Mouse (Mus musculus): ENCODE results near the gene Rsf1. TPM values are rescaled to one million over a fixed set of nuclear protein-coding genes. Genes with fewer than 3 reads are reported as not detected.

Rsf1 gene
- polyA plus RNA-seq, 1 experiment from 2014 or later: 14.0 TPM

- Histone ChIP-seq H3K27me3 (ENCODE audit: control insufficient read depth, insufficient read depth, low read length) (no peaks in the 10 kb centered on the region), H3K4me1 (ENCODE audit: control insufficient read depth, insufficient read depth, low read length) (peaks cover 6% of the 10 kb centered on the region; the same call in 1 of the 2 replicates), H3K36me3 (ENCODE audit: control insufficient read depth, insufficient read depth) (no peaks in the 10 kb centered on the region), H3K9me3 (replicated peaks; ENCODE audit: control insufficient read depth, low read length) (no peaks in the 10 kb centered on the region), H3K4me3 (ENCODE audit: low read length) (peak within 1 kb of the TSS; percentile 75), H3K9ac (ENCODE audit: low read length) (peak within 1 kb of the TSS; percentile 78), H3K4me2 (ENCODE audit: low read depth, low read length) (peak within 1 kb of the TSS; percentile 99), H3K27ac (ENCODE audit: low read length) (peak within 1 kb of the TSS; percentile 30; the same call in 1 of the 2 replicates)
- ATAC-seq (replicated peaks; ENCODE audit: extremely low read depth, insufficient read depth, low FRiP score): peak; percentile 98
- WGBS: under 1% methylated on average over 58 of the region's 64 CpGs
Observed at GRCm38 (mm10) chr7:97737638-97738456, 158.2 kb downstream of the Rsf1 start, which contains the start of gene Aqp11. TSS of gene Aqp11 (minus strand) at chr7:97738289.

DNA sequence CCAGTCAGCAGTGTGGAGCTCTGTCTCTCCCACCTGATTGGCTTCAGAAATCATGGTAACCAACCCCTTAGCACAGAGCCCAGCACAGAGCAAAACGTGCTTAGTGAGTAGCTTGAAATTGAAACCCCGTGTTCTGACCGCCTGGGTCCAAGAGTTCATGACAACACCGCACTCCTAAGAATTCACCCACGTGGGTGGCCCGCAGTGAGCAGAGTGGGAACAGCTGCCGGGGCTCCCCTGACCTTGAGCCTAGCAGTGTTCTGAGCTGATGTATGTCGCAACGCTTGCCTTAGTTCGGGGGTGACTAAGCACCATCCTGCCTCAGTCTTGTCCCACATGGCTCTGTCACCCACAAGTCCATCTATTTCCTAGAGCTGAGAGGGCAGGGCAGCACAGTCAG, 161.3 kb downstream of the Rsf1 start:
- Histone ChIP-seq H3K27me3 (ENCODE audit: control insufficient read depth, insufficient read depth, low read length) (no peaks in the 10 kb centered on the region), H3K4me1 (ENCODE audit: control insufficient read depth, insufficient read depth, low read length) (peaks cover 6% of the 10 kb centered on the region; the same call in 1 of the 2 replicates), H3K27ac (ENCODE audit: low read length) (no peak overlapping the region), H3K9ac (ENCODE audit: low read length) (no peak overlapping the region), H3K4me2 (ENCODE audit: low read depth, low read length) (no peak overlapping the region), H3K36me3 (ENCODE audit: control insufficient read depth, insufficient read depth) (no peaks in the 10 kb centered on the region), H3K4me3 (ENCODE audit: low read length) (no peak overlapping the region), H3K9me3 (replicated peaks; ENCODE audit: control insufficient read depth, low read length) (no peaks in the 10 kb centered on the region)
- 66% methylated on average over 10 of the region's 10 CpGs for WGBS
- ATAC-seq (replicated peaks; ENCODE audit: extremely low read depth, insufficient read depth, low FRiP score): no peak

- 48% methylated on average over 1 of the region's 1 CpGs for WGBS
- Histone ChIP-seq H3K4me2 (ENCODE audit: low read depth, low read length) (no peak overlapping the region), H3K27me3 (ENCODE audit: control insufficient read depth, insufficient read depth, low read length) (no peaks in the 10 kb centered on the region), H3K36me3 (ENCODE audit: control insufficient read depth, insufficient read depth) (no peaks in the 10 kb centered on the region), H3K9ac (ENCODE audit: low read length) (no peak overlapping the region), H3K27ac (ENCODE audit: low read length) (no peak overlapping the region), H3K4me3 (ENCODE audit: low read length) (no peak overlapping the region), H3K9me3 (replicated peaks; ENCODE audit: control insufficient read depth, low read length) (no peaks in the 10 kb centered on the region), H3K4me1 (ENCODE audit: control insufficient read depth, insufficient read depth, low read length) (peaks cover 6% of the 10 kb centered on the region; the same call in 1 of the 2 replicates)
- ATAC-seq (replicated peaks; ENCODE audit: extremely low read depth, insufficient read depth, low FRiP score): no peak
Observed at GRCm38 (mm10) chr7:97741756-97742291, 162.1 kb downstream of the Rsf1 start.

Other genes starting within 250 kb of the Rsf1 start
- 1.1 and 1.2 TPM in 2 replicates for gene Usp35, start 247.9 kb upstream of the Rsf1 start, polyA plus RNA-seq (2015; fragmentation: Nextera tagmentation; extraction: Ambion mirVana)
- gene Kctd21, start 247.6 kb upstream of the Rsf1 start, polyA plus RNA-seq (2015; fragmentation: Nextera tagmentation; extraction: Ambion mirVana): 3.8 and 4.1 TPM in 2 replicates
- 26.3 and 28.8 TPM in 2 replicates for gene Alg8, start 208.3 kb upstream of the Rsf1 start, polyA plus RNA-seq (2015; fragmentation: Nextera tagmentation; extraction: Ambion mirVana)
- 592 and 600 TPM in 2 replicates for gene Ndufc2, start 179.9 kb upstream of the Rsf1 start, polyA plus RNA-seq (2015; fragmentation: Nextera tagmentation; extraction: Ambion mirVana)
- gene Thrsp, start 162.2 kb upstream of the Rsf1 start, polyA plus RNA-seq (2015; fragmentation: Nextera tagmentation; extraction: Ambion mirVana): 1.0 and 2.0 TPM in 2 replicates
- gene Kctd14, start 128.6 kb upstream of the Rsf1 start, polyA plus RNA-seq (2015; fragmentation: Nextera tagmentation; extraction: Ambion mirVana): 1.4 and 1.5 TPM in 2 replicates
- 37.3 and 40.8 TPM in 2 replicates for gene Ints4, start 98.9 kb upstream of the Rsf1 start, polyA plus RNA-seq (2015; fragmentation: Nextera tagmentation; extraction: Ambion mirVana)
- 53.0 and 53.1 TPM in 2 replicates for gene Aamdc, start 392 bp upstream of the Rsf1 start, polyA plus RNA-seq (2015; fragmentation: Nextera tagmentation; extraction: Ambion mirVana)
- gene Clns1a, start 116.7 kb downstream of the Rsf1 start, polyA plus RNA-seq (2015; fragmentation: Nextera tagmentation; extraction: Ambion mirVana): 96.0 and 116 TPM in 2 replicates
- 11.4 and 22.6 TPM in 2 replicates for gene Aqp11, start 158.4 kb downstream of the Rsf1 start, polyA plus RNA-seq (2015; fragmentation: Nextera tagmentation; extraction: Ambion mirVana)
- 3.8 and 4.3 TPM in 2 replicates for gene Pak1, start 208.7 kb downstream of the Rsf1 start, polyA plus RNA-seq (2015; fragmentation: Nextera tagmentation; extraction: Ambion mirVana)